Mouse (Mus musculus): ENCODE results near the gene Gm49358.

Gm49358 gene

GRCm38 (mm10) chr10:86814292-86815131, 50.7 kb downstream of the Gm49358 start:
- no peak for DNase-seq

DNA sequence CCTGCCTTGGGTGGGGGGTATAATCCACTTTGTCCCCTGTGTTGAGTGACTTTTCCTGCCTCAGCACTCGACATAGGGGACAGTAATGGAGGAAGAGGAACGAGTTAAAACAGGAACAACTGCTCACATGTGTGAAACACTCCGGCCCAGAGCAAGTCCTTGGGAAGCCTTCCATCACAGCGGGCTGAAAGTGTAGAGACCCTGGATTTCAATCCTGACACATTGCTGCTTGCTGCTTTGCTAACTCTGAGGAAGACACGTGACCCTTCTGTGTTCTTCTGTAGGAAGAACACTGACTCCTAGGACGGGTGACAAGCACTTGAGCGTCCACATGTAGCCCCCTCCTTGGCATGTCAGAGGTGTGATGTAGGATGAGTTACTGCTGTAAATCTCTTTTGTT, 51.4 kb downstream of the Gm49358 start:
- DNase-seq: no peak

DNA sequence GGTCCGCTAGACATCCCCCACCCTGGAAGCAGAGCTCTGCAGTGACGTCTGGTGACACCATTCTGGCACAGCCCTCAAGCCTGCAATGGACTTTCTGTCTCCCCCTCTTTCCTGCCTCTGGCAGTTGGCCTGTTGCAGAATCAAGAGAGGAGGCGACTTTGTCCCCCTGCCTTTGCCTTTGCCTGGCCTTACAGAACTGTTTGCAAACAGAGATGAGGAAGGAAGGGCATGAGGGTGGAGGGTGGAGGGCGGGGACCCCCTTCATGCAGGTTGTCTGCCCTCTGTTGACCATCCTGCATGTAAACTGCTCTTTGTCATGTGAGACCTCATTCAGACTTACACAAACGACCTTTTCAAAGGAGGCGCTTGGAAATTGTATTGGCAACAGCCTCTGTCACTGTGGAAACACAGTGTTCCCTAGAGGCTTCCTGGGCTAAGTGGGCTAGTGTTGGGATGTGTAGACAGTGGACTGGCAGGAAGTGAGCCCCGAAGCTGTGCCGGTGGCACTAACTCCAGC, 55.9 kb downstream of the Gm49358 start:
- no peak for DNase-seq

GRCm38 (mm10) chr10:86821014-86821413, 57.2 kb downstream of the Gm49358 start:
- no peak for DNase-seq

GRCm38 (mm10) chr10:86824093-86824492, 60.3 kb downstream of the Gm49358 start:
- DNase-seq: no peak

GRCm38 (mm10) chr10:86824871-86825270, 61.1 kb downstream of the Gm49358 start:
- no peak for DNase-seq

- DNase-seq: peak; percentile 81
These were observed 62.2 kb downstream of the Gm49358 start for GRCm38 (mm10) chr10:86825871-86826522.

DNA sequence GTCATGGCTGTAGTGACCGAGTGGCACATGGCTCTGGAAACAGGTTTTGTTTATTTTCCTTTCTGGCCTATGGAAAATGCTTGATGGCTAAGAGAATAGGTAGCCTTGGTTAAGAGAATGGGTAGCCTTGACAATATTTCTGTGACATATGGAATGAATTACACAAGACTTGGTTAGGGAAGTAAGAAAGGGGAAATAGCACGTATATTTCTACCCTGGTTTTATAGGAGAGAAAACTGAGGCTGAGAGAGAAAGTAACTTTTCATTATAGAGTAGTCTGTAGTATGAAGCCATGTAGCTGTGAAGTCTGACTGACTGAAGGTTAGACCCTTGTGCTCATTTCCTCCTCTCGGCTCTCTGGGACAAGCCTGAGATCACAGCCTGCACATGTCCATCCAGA, 63.2 kb downstream of the Gm49358 start:
- DNase-seq: no peak

- no peak for DNase-seq
These were observed 64.7 kb downstream of the Gm49358 start for GRCm38 (mm10) chr10:86828221-86829135.

GRCm38 (mm10) chr10:86829515-86829914, 65.7 kb downstream of the Gm49358 start:
- DNase-seq: no peak

DNA sequence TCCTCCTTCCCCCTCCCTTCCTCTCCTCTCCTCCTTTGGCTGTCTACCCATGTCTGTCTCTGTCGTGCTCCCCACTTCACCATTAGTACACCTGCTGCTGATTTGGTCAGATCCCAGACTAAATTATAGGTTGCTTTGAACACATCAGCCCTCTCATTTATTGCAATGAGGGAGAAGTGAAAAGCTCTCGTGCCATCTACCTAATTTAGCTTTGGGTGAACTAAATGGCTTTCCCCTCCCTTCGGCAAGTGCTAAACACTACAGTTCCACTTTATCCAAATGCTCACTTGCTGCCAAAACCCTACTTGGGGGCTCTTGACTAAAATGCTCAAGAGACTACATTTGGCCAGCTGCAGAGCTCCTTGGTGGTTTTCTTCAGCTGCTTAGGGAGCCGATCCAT, 73.0 kb downstream of the Gm49358 start:
- DNase-seq: no peak

GRCm38 (mm10) chr10:86838827-86839226, 75.1 kb downstream of the Gm49358 start:
- no peak for DNase-seq

DNA sequence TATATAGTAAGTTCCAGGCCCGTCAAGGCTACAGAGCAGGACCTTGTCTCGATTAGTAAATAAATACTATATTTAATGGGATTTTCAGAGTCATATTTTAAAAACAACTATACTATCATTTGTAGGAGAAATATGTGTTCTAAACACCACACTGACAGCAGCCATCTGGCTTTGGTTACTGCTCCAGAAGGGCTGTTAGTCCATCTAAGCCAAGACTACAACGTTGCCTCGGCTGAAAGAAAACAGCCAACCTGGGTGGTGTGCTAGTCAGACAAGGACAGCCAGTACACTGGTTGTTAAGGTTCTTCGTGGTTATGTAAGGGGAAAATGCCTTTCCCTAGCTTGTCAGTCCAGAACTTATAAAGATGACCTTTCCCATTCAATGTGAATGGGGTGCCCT, 78.9 kb downstream of the Gm49358 start:
- DNase-seq: no peak

DNA sequence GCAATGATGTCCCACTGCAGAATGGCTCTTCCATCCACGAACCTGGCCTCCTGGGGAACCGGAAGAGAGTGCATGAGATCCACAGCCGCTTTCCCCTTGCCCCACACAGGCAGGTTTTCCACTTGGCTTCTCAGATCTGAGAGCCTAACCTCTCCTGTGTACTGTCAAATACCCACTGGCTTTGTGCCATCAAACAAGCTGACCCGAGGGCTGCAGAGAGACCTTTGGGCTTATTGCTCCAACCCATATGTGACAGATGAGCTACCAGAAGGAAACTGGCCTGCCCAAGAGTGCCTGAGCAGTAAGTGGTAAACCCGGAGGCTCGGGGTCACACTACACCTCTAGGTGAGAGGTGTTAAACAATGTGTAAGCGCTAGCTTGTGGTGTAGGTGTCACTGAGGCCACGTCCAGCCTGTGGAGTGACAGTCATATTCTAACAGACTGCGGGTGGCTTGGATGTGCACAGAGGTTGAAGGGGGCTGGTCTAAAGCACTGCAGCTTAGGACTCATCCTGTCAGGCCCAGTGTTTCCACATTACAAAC, 83.2 kb downstream of the Gm49358 start:
- DNase-seq: no peak

DNA sequence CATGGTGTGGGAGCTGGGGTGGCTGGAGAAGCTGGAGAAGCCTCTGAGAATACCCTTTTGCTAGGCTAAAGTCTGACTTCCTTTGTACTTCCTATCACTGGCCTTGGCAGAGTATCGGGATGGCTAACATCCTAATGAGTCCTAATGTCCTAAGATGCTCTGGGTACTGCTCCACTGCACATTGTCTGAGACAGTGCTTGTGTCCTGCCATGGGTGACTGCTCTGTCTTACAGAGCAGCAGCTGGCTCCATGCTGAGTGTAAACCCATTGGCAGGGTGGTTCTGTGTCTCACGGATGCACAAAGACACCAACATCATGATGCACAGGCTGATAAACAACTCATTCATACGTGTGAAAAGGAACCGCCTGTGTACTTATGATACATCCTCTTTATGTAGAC, 85.3 kb downstream of the Gm49358 start:
- no peak for DNase-seq

DNA sequence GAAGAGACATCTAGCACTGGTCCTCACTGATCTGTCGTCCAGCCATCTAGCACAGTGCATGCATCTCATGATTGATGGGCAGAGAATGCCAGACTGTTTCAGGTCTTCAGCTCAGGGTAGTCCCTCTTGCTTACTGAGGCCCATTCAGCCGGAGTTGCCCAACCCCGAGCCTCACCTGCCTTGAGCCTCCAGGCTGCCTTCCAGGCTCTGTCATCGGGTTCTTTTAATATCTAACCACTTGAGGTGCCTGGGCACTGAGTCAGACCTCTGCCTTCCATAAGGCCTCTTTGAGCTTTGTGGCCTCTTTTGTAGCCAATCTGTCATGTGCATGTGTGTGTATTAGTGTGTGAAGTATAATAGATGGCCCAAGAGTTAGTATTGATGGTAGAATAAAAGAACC, 85.7 kb downstream of the Gm49358 start:
- no peak for DNase-seq

DNA sequence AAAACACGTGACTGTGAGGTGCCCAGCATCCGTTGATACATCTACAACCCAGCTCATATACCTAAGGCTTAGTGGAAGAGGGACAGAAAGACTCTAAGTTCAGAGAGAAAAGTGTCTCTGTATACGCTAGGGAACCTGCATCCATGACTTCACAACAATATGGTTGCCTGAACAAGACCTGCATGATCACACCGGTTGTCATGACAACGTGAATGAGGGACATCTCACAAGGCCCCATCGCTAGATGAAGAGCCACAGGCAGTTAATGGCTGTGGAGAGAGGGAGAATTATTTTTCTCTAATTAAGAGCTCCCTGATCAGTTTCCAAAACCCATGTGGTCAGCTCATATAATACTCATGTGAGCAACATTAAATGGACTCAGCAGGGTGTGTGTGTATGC, 88.4 kb downstream of the Gm49358 start:
- DNase-seq: no peak

DNA sequence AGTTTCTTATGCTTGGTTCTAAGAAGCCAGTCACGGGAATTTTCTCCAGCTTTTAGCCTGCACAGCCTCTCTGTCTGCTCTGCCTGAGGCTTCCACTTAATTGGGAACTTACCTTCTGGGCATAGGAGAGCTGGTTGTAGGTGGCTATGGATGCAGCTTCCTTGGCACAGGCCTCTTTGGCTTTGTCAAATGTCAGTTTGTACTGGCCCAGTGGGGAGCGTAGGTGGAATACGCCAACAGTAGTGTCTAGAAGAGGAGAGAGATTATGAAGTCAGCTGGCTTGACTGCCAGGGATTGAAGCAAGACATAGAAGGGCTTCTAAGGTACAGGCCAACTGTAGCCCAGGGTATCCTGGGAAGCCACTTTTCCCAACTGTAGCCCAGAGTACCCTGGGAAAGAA, 89.7 kb downstream of the Gm49358 start:
- DNase-seq: no peak

DNA sequence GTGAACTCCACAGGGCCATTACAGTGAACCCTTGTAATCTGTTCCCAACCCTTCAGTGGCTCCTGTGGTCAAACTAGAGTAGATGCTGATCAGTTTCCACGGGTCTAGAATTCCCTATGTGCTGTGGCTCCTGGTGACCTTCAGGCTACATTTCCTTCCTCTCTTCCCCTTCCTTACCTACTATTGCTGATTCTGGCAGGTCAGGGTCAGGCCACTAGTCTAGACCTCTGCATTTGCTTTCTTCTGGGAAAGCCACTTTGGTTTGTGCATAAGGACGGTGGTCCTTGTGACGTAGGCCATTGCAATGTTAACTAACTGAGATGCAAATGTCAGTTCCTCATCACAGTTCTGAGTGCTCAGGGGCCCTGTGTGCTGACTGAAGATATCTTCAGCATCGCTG, 96.6 kb downstream of the Gm49358 start:
- DNase-seq: no peak

DNA sequence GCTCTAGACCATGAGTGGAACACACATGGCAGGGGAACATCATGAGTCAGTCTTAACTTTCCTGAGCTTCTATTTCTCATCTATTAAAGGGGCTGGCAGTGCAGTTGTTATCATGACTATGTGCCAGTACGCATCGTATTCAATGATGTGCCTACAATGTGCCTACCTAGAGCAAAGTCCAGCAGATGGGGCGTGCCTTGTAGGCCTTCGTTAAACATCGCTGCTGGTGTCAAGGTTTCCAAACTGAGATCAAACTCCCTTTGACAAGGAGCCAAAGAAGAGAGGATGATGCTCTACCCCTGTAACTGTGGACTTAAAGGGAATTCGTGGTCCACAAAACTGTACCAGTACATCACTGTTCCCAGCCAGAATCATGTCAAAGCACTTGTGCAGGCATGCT, 98.7 kb downstream of the Gm49358 start:
- DNase-seq: no peak

- no peak for DNase-seq
These were observed 99.7 kb downstream of the Gm49358 start for GRCm38 (mm10) chr10:86863429-86863828.

DNA sequence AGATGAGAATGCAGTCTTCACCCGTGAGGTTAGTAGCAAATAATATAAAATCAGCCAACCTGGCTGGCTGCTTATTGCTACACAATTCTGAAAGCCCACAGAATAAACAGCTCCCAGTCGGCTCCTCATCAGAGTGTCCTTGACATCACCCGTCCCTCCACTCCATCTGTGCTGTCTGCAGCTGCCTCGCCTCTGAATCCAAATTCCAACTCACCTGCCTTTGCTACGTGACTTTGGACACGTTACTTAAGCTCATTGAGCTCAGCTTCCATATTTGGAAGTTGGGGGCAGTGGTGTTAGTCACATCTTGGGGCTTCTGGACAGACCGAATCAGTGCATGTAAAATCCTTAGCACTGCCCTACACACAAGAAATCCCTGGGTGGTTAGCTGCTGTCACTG, 108.3 kb downstream of the Gm49358 start:
- no peak for DNase-seq

DNA sequence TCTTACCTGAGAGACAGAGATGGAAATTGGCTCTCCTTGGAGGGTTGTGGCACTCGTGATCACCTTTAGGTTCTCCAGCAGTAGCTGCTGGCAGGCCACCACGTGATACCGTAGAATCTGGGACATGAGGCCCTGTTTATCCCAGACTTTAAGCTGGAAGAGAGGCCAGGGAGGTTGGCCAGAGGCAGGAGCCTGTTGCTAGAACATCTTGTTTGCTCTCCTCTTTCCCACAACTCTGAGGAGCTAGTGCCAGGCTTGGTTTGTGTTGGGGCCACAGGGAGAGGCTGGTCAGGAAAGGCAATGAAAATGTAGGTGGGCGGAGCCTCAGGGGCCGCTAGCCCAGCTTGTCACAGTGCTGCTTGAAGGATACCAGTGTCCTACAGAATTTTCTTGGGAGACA, 108.8 kb downstream of the Gm49358 start:
- DNase-seq: peak; percentile 4

Data from cerebellum, adult 9-11 months (tissue).